Mouse (Mus musculus) brain, embryonic 14.5 days (tissue): ENCODE measurements around the gene Olfr453. TPM values are rescaled to one million over a fixed set of nuclear protein-coding genes. Genes with fewer than 3 reads are reported as not detected.

ENCODE experiments used
- DNase-seq: peaks from one replicate; pipeline ENCODE4 v3.0.0-alpha.2; 2011; ENCODE audit warnings: low read depth
- CTCF ChIP-seq: fragments of 200-500 bp; IDR thresholded peaks from 2 replicates; pipeline ENCODE4 v1.5.1; 2012; ENCODE audit warnings: inconsistent platforms, mild to moderate bottlenecking, moderate library complexity, borderline replicate concordance; ENCODE audit not compliant: insufficient read depth, insufficient read length; ENCODE audit errors: extremely low read depth
- POLR2A ChIP-seq: fragments of 200-500 bp; IDR thresholded peaks from 2 replicates; pipeline ENCODE4 v1.6.1; 2012; ENCODE audit warnings: mild to moderate bottlenecking, inconsistent platforms, borderline replicate concordance; ENCODE audit not compliant: poor library complexity, insufficient read depth, insufficient read length, severe bottlenecking; ENCODE audit errors: extremely low read depth
- polyA plus RNA-seq: library from polyadenylated mRNA; depleted of rRNA; stranded (reverse); fragments of >200 nt; gene quantifications from 2 replicates; pipeline ENCODE4 v1.2.3, GENCODE M21; 2012; rRNA removed

Gene Olfr453
- not detected in 2 replicates for polyA plus RNA-seq

DNA sequence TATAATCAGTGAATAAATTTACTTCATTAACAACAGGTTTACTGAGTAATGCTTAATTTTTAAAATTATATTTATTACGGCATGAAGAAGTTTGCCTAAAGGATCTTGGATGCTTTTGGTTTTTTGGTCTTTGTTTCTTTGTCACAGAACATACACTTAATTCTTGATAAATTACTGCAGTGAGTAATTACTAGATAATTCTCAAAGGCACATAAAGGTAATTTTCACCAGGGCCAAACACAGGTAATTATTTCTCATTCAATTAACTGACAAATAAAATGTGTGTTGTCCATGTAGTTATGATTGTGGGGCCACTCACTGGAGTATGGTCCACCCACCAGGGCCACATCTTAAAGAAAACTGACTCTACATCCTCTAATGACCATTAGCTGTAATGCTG, at the start of gene Olfr453:
Gene Olfr453, plus strand, starts transcription at position 301 of the 400 bp plus-strand sequence.
- no peak for DNase-seq
- no peak for TF ChIP-seq CTCF
- no peak for TF ChIP-seq POLR2A

DNA sequence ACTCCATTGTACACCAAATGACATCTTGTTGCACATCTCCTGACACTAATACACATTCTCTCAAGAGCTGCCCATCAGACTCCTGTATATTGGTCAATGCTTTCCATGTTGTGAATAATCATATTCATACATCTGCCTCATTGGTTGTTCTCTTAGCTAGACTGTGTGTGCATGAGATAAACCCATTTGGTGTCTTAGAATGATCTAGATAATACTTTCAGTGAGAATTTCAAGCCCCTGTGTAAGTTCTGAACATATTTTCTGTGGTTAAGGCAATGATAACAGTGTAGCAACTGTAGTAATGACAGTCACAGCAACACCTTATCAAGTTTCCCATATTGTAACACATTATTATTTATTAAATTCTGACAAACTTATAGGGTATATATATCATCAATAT, 49.4 kb upstream of the Olfr453 start:
- TF ChIP-seq POLR2A (no peak), CTCF (no peak)
- no peak for DNase-seq

DNA sequence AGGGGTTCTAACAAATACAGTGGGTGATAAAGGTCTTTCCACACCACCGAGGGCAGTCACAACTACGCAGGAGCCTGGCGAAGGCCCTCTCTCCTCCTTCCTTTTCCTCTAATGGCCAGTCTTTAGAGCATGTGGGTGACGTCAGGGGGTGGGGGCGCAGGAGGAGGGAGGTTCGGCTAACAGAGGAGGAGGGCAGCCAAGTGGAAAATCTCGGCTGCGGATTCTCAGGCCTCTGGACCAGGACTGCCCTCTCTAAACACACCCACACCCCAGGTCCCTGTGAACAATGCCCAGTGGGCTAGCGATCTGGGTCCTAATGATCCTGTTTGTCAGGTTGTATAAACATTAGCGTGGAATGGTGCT, 47.0 kb upstream of the Olfr453 start:
- TF ChIP-seq POLR2A (peak; percentile 45; the same call in 1 of the 2 replicates), CTCF (no peak)
- DNase-seq: peak; percentile 95

DNA sequence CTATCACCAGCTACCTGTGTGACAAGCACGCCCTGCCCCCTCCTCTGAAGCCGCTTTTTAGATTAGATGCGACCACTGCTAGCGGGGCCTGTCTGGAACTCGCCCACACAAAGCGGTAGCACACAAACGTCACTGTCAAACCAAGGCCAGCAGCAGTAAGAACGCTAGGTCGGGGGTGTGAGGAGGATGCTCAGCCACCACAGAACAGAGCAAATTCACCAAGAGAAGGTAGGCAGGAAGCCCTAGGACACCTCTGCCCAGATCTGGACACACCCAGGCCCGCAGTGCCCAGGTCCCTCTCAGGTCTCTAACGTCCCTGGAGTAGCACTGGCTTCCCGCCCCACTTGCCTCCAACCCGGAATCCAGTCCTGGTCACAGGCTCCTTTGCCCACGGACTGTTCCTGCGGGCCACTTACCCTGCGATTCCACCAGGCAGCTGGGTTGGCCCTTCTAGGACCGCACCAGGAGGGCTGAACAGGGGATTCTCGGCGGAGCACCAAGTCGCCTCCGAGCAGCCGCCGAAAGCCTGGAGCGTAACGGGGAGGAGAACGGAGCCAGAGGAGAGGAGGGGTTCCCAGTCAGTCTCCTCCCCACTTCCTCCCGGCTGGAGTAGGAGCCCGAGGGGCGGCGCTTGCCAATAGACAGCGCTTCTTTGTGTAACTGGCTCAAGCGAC, 46.5 kb upstream of the Olfr453 start:
- DNase-seq: peak; percentile 97

DNA sequence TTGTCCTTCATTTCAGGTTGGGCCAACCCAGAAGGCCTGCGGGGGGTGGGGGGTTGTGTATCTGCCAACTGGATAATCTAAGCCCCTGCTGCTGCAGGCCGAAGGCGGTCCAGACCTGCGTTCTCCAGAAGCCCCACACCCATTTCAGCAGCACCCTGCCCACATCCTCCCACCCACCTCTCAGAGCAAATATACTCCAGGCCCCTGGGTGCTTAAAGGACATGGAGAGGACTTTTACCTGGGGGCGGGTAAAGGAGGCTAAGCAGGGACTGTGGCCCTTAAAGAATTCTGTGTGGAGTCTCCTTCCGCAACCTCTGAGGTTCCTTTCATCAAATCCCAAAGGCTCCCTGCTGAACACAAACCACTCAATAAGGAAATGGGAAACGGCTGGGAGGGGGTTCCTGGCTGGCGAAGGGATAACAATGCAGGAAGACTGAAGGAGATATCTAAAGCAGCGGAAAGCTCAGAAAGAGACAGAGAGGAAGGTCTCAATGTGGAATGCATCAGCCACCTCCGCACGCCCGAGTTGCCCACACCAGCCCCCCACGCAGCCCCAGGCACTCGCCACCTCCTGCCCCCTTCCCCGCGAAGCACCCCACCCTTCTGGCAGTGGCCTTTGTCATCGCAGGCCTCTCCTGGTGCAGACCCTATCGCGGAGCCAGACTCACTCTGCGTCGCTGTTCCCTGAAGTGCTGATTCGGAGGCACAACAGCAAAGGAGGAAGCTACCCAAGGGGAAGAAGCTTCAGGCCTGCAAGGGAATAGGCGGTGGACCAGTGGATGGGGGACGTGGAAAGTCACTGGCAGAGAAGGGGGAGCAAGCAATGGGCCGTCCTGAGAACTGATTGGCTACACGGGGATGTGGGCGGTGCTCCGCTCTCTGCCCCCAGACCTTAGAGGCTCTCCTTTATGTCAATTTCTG, 29.6 kb upstream of the Olfr453 start, which contains the start of gene Tcaf1:
Gene Tcaf1, minus strand, starts transcription at position 798 of the 921 bp plus-strand sequence.
- TF ChIP-seq CTCF: no peak
- TF ChIP-seq POLR2A: peak; percentile 48; the same call in 1 of the 2 replicates

More for the DNA sequence above, 46.5 kb upstream of the Olfr453 start:
- no peak for TF ChIP-seq CTCF
- peak; percentile 60; the same call in 1 of the 2 replicates for TF ChIP-seq POLR2A

DNA sequence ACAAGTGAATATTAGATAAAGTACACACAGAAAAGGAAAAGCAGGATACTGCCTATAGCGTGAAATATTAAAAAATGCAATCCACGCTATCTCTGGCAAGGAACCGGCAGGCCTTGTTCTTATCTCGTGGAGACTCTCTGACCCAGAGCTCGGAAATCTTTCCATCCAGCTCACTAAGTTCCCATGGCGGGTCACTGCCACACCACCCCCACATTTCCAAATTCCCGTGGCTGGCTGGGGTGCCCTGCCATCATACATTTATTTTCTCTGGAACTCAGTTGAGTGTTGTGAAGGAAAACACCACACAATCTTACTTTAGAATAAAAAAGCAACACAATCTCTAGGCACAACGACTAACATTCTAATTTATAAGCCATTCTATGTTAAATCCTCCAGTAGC, 24.5 kb upstream of the Olfr453 start:
- no peak for TF ChIP-seq POLR2A
- TF ChIP-seq CTCF: no peak

More for the DNA sequence above, 29.6 kb upstream of the Olfr453 start, which contains the start of gene Tcaf1:
- DNase-seq: peak; percentile 98

DNA sequence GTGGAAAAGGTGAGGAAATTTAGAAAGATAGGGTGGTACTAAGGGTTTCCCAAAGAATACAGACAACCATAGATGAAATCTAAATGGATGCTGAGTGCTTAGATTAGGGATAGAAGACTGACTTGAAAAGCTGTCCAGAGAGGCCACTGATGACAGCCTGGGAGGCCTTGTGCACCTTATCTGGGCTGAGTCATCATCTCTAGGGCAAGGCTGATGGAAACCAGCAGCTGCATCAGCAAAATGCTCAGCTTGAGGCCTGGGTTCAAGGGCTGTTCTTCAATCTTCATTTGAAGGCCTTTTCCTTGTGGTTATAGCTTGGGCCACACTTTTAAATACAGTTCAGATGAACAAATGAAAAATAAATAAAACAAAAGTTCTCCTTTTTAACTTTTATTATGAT, 21.2 kb upstream of the Olfr453 start:
- TF ChIP-seq POLR2A (no peak), CTCF (no peak)
- DNase-seq: no peak

More for the DNA sequence above, 24.5 kb upstream of the Olfr453 start:
- no peak for DNase-seq

DNA sequence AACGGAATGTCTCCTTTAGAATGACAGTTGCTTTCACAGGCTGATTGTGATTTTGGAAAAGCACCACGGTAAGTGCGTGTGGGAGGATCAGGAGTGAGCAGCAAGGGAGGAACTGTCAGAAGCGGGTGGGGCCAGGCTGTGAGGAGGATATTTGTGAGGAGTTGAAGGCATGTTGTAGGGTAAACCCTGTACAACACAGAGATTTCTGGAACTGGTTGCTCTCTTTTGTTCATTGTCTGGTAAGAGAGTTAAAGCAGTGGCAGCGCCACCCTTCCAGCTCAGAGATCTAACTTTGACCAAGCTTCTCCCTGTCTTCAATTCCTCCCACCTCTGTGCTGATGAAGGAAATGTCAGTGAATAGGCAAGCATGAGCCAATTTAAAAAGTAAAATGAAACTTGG, 3.1 kb downstream of the Olfr453 start:
- no peak for DNase-seq
- TF ChIP-seq CTCF (no peak), POLR2A (no peak)

DNA sequence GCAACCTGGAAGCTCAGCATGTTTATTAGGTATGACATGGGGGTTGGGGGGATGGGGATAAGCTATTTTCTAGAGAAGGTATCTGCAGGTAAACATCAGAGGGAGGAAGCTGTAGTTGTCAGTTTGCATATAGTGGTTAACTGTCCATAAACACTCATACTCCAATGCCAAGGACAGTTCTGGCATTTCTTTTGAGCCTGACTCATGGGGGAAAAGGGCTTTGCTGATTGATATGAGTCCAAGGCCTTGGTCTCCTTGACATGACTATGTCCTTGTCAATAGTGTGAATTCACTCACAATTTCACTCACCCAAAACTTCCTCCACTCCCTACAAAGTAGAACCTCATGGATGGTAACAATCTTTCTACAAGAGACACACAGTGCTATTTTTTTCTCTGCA, 8.7 kb downstream of the Olfr453 start:
- DNase-seq: no peak

DNA sequence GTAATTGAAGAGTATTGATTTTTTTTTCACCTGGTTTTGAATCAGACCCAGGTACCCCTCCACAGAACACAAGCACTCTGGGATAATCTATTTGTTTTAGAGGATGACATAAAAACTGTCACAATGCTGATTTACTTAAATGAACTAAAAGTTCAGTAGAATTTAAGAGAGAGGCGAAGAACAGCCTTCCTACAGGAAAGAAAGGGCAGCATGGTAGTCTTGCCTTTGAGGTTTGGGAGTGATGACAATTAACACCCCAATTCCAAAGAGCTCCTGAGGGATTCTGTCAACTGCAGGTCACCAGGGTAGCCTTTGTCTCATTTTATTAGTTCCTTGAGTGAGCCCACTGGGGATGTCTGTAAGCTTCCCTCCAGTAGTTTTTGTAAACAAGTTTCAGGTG, 16.9 kb downstream of the Olfr453 start, which contains the start of gene Olfr38:
Gene Olfr38, plus strand, starts transcription at position 301 of the 400 bp plus-strand sequence.
- no peak for TF ChIP-seq CTCF
- no peak for TF ChIP-seq POLR2A
- DNase-seq: no peak

More for the DNA sequence above, 8.7 kb downstream of the Olfr453 start:
- TF ChIP-seq CTCF: no peak
- no peak for TF ChIP-seq POLR2A

DNA sequence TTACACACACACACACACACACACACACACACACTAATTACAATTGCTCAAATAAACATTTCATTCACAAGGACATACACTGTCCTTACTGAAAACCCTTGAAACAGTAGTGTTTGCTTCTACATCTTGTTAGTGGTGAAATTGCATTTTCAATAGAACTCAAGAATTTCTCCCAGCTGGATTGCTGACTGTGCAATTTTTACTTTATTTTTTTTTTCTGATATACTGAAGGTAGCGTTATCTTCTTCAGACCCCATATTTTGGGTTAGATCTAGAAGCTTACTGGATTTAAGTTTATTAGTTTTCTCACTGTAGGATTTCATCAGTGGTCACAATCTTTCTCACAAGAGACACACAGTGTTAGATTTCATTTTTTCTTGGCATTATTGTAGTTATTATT, 37.9 kb downstream of the Olfr453 start:
- no peak for DNase-seq
- no peak for TF ChIP-seq CTCF
- no peak for TF ChIP-seq POLR2A

DNA sequence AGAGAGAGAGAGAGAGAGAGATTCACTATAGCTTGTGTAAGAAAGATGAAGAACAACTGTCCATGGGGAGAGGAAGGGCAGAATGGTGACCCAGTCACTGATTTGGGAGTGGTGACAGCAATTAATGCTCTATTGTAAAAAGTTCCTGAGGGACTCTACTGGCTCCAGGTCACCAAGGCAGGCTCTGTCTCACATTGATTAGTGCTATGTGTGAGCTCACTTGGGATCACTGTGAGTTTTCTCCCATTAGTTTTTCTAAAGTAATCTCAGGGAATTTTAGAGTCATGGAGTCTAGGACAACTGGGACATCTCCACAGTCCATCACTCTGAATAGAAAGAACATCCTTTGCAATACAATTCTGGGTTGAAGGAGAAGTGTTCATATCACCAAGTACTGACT, 45.6 kb downstream of the Olfr453 start, which contains the start of gene Olfr452:
Gene Olfr452, plus strand, starts transcription at position 301 of the 400 bp plus-strand sequence.
- DNase-seq: no peak
- no peak for TF ChIP-seq CTCF
- TF ChIP-seq POLR2A: no peak

DNA sequence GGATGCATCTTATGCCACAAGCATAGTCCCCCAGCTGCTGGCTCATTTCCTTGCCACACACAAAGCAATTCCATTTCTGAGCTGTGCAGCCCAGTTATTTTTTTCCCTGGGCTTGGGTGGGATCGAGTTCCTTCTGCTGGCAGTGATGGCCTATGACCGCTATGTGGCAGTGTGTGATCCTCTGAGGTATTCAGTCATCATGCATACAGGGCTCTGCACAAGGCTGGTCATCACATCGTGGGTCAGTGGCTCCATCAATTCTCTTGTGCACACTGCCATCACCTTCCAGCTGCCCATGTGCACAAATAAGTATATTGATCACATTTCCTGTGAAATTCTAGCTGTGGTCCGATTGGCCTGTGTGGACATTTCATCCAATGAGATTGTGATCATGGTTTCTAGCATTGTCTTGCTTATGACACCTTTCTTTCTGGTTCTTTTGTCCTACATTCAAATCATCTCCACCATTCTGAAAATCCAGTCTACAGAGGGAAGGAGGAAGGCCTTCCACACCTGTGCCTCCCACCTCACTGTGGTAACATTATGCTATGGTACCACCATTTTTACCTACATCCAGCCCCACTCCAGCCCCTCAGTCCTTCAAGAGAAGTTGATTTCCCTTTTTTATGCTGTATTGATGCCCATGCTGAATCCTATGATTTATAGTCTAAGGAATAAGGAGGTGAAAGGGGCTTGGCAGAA, 51.2 kb downstream of the Olfr453 start:
- DNase-seq: peak; percentile 2
- TF ChIP-seq POLR2A (no peak), CTCF (peak; percentile 19; the same call in 1 of the 2 replicates)

DNA sequence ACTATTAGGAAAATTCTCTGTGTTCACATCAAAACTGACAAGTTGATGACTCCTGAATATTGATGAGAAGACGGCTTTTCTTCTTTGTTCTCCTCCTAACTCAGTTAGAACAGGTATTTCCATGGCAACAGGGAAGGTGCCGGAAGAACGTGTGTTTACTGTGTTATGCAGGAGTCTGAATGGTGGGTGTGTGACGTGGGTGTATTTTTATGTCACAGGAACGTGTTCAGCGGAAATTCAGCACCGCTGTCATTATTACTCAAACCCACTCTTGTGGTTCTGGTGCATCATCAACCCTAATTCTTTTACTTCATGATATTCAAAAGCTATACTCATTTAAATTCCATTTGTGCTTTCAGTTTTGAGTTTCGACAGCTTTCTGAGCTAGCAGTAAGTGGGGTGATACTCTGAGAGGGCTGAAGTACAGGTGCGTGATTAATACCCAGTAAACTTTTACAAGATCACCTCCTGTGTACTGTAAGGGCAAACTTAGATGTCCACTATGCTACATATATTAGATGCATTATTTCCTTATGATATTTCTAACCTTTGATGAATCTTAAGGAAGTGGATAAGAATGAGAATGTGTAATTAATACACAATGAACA, 51.9 kb downstream of the Olfr453 start:
- TF ChIP-seq POLR2A (no peak), CTCF (no peak)
- DNase-seq: peak; percentile 75
